Mouse (Mus musculus) brain, embryonic 14.5 days (tissue): ENCODE measurements around the gene Ssr3. TPM values are rescaled to one million over a fixed set of nuclear protein-coding genes. Genes with fewer than 3 reads are reported as not detected.
A peak's percentile ranks its signal among the peaks of the same experiment; 100 is the strongest.

Experiments used
- DNase-seq: peaks from one replicate; pipeline ENCODE4 v3.0.0-alpha.2; 2011; ENCODE audit warnings: low read depth
- CTCF ChIP-seq: fragments of 200-500 bp; IDR thresholded peaks from 2 replicates; pipeline ENCODE4 v1.5.1; 2012; ENCODE audit warnings: inconsistent platforms, mild to moderate bottlenecking, moderate library complexity, borderline replicate concordance; ENCODE audit not compliant: insufficient read depth, insufficient read length; ENCODE audit errors: extremely low read depth
- POLR2A ChIP-seq: fragments of 200-500 bp; IDR thresholded peaks from 2 replicates; pipeline ENCODE4 v1.6.1; 2012; ENCODE audit warnings: mild to moderate bottlenecking, inconsistent platforms, borderline replicate concordance; ENCODE audit not compliant: poor library complexity, insufficient read depth, insufficient read length, severe bottlenecking; ENCODE audit errors: extremely low read depth
- polyA plus RNA-seq: library from polyadenylated mRNA; depleted of rRNA; stranded (reverse); fragments of >200 nt; gene quantifications from 2 replicates; pipeline ENCODE4 v1.2.3, GENCODE M21; 2012; rRNA removed

Ssr3 gene
- polyA plus RNA-seq, 1 experiment, result 138 TPM

GRCm38 (mm10) chr3:65352278-65353127, 39.9 kb downstream of the Ssr3 start:
- no peak for TF ChIP-seq POLR2A
- TF ChIP-seq CTCF, result peak; percentile 13; the same call in 1 of the 2 replicates
- DNase-seq, result peak; percentile 68

GRCm38 (mm10) chr3:65346176-65346575, 46.2 kb downstream of the Ssr3 start:
- no peak for DNase-seq

DNA sequence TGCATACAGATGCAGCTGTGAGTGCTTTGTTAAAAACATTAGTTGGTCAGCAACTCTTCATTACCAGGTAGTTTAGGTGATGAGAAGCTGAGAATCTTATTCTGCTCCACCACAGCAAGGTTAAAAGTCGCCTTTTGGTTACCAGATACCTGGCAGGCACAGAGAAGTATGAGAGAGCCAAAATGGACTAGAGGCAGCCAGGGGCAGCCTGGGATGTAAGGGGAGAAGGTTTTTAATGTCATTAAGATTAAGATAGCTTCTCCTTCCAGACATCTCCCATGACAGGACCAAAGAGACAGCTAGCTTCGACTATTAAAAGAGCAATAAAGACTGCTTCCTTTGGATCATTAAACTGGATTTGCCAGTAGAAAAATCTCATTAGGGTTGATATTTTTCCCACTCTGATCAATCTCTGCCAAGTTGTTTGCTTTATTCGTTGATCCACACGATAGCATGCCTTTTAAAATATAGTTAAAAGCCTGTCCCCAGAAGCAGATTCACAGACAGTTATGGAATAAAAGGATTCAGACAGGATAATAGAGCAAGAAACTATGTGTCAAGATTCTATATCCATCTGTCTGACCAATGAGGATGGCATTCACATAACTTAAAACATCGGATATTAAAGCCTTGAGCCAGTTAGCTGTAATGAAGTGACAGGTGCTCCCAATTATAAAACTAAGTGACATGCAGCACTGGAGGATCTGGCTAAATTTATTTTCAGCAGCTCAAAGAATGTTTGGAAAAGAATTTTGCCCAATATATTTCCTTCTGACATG, 52.1 kb downstream of the Ssr3 start:
- DNase-seq, result no peak
- no peak for TF ChIP-seq POLR2A
- TF ChIP-seq CTCF, result no peak

More at GRCm38 (mm10) chr3:65346176-65346575, 46.2 kb downstream of the Ssr3 start:
- TF ChIP-seq CTCF (no peak), POLR2A (no peak)

GRCm38 (mm10) chr3:65337835-65338464, 54.5 kb downstream of the Ssr3 start:
- TF ChIP-seq CTCF (no peak), POLR2A (no peak)
- DNase-seq, result no peak

Other genes starting within 250 kb of the Ssr3 start
- gene Tiparp, start 135.8 kb upstream of the Ssr3 start, polyA plus RNA-seq, result 9.1 and 9.8 TPM in 2 replicates